In genomic region chr2:148856630-148857400, GRCm38 (mm10) we compare ENCODE assay signal across 15 mouse cellular contexts. TPM values are rescaled to one million over a fixed set of nuclear protein-coding genes. Genes with fewer than 3 reads are reported as not detected.
DNase-seq lines count a peak whose midpoint lies in the region; ATAC-seq and TF ChIP-seq lines count a peak whose summit lies in the region.
"Had no signal": no experiment of that assay in that cellular context is flagged by ENCODE, and none has a peak within 500 bp of the region (broad histone marks: within the 10 kb centered on the region; RNA-seq: fewer than 3 reads in every experiment).

No protein-coding gene starts in this region.

- TF ChIP-seq RAD21 in MEL (IDR thresholded peaks at IDR 0.05; ENCODE audit: low read depth, low read length), result no peak

- peak overlapping the region; percentile 15 for H3K27ac ChIP-seq in kidney, adult 2 months (ENCODE audit: insufficient read depth, low read depth, low read length)
- no peak overlapping the region for H3K27ac ChIP-seq in MEL (ENCODE audit: control insufficient read depth, low read depth, low read length)
- H3K27ac ChIP-seq in heart, embryonic 13.5 days (replicated peaks), result peak overlapping the region; percentile 73
- H3K27ac ChIP-seq: hindbrain, embryonic 14.5 days; limb, embryonic 12.5 days had no signal

- intact Hi-C loops in left cerebral cortex, postnatal 36 days (cut with DNase I), result loop anchor here (10.0 kb wide), 1 partner anchor 182 kb away; the partner anchor contains the start of gene Nxt1

- TF ChIP-seq POLR2A in kidney, adult 2 months (IDR thresholded peaks at IDR 0.05; ENCODE audit: low read depth, low read length), result no peak
- TF ChIP-seq POLR2A in MEL (IDR thresholded peaks at IDR 0.05; ENCODE audit: control insufficient read depth in 1 of 2, insufficient read depth in 1 of 2, low read depth in 1 of 2, low read length in 2 of 2, poor library complexity in 1 of 2), result no peak

- no peak for TF ChIP-seq EP300 in MEL (IDR thresholded peaks at IDR 0.05; ENCODE audit: low read depth in 1 of 2, low read length in 2 of 2)

- H3K9ac ChIP-seq in MEL (ENCODE audit: control insufficient read depth, low read depth, low read length, poor library complexity, severe bottlenecking), result no peak overlapping the region
- no peak overlapping the region for H3K9ac ChIP-seq in heart, embryonic 13.5 days
- H3K9ac ChIP-seq: hindbrain, embryonic 14.5 days; limb, embryonic 12.5 days had no signal

- H3K4me3 ChIP-seq in kidney, adult 2 months (ENCODE audit: insufficient read depth, low read depth, low read length), result no peak overlapping the region; the same call in 1 of the 2 replicates
- peak overlapping the region; percentile 22 to 26; a peak in 2 of 4 replicates for H3K4me3 ChIP-seq in MEL (ENCODE audit: control insufficient read depth in 1 of 2, insufficient read depth in 1 of 2, low read depth in 2 of 2, low read length in 2 of 2)
- 0 out of 2 replicates have a peak overlapping the region, but pooled peaks have one; percentile 3 for H3K4me3 ChIP-seq in heart, embryonic 13.5 days
- peak overlapping the region; percentile 8 for H3K4me3 ChIP-seq in megakaryocyte, embryonic 14.5 days (replicated peaks)
- H3K4me3 ChIP-seq: limb, embryonic 12.5 days had no signal

- H3K79me2 ChIP-seq in MEL (ENCODE audit: control insufficient read depth, insufficient read depth, low read length, poor library complexity), result no peaks in the 10 kb centered on the region

- H3K4me1 ChIP-seq in kidney, adult 2 months (ENCODE audit: control insufficient read depth, insufficient read depth, low read length), result no peaks in the 10 kb centered on the region
- H3K4me1 ChIP-seq in MEL (ENCODE audit: control insufficient read depth in 1 of 2, insufficient read depth in 2 of 2, low read length in 2 of 2), result peaks cover 0 to 3% of the 10 kb centered on the region in 2 experiments; a peak in 1 of 4 replicates
- peaks cover 19% of the 10 kb centered on the region for H3K4me1 ChIP-seq in heart, embryonic 13.5 days
- H3K4me1 ChIP-seq in megakaryocyte, embryonic 14.5 days, result peaks cover 16% of the 10 kb centered on the region
- H3K4me1 ChIP-seq: limb, embryonic 12.5 days had no signal

- no peak for DNase-seq in kidney, adult 2 months
- no peak for DNase-seq in kidney, postnatal 14 days
- DNase-seq in MEL (ENCODE audit: low read depth, low spot score), result peak; percentile 19
- no peak for DNase-seq in left cerebral cortex, postnatal 36 days (ENCODE audit: low spot score in 2 of 2)
- no peak for DNase-seq in kidney, postnatal 36 days
- no peak for DNase-seq in ovary, postnatal 10 days (ENCODE audit: low spot score)
- DNase-seq: embryo, embryonic 11 days; kidney, postnatal 10 days; thymus, postnatal 25 days had no signal

- no peaks in the 10 kb centered on the region for H3K27me3 ChIP-seq in kidney, adult 2 months (replicated peaks; ENCODE audit: control insufficient read depth, insufficient read depth, low read length)
- H3K27me3 ChIP-seq in MEL (ENCODE audit: control insufficient read depth in 1 of 2, insufficient read depth in 2 of 2, low read length in 2 of 2), result no peaks in the 10 kb centered on the region; a peak in 1 of 4 replicates
- no peaks in the 10 kb centered on the region for H3K27me3 ChIP-seq in heart, embryonic 13.5 days (replicated peaks)
- no peaks in the 10 kb centered on the region for H3K27me3 ChIP-seq in megakaryocyte, embryonic 14.5 days (replicated peaks)
- H3K27me3 ChIP-seq: limb, embryonic 12.5 days had no signal

- no peaks in the 10 kb centered on the region for H3K9me3 ChIP-seq in MEL (replicated peaks; ENCODE audit: insufficient read depth, low read length)
- H3K9me3 ChIP-seq in heart, embryonic 13.5 days, result peaks cover 4% of the 10 kb centered on the region; the same call in 1 of the 2 replicates
- H3K9me3 ChIP-seq in megakaryocyte, embryonic 14.5 days, result peaks cover 6% of the 10 kb centered on the region
- H3K9me3 ChIP-seq: limb, embryonic 12.5 days had no signal

- H3K4me2 ChIP-seq in heart, embryonic 13.5 days, result peak overlapping the region; percentile 49
- H3K4me2 ChIP-seq: hindbrain, embryonic 14.5 days; limb, embryonic 12.5 days had no signal

- no peak for ATAC-seq in heart, embryonic 13.5 days (ENCODE audit: extremely low read depth, insufficient number of reproducible peaks, low FRiP score, low TSS enrichment)

- whole genome bisulfite sequencing in kidney, adult 2 months, result 55% methylated on average over 8 of the region's 8 CpGs
- 30% methylated on average over 8 of the region's 8 CpGs for WGBS in heart, embryonic 13.5 days

- H3K36me3 ChIP-seq in kidney, adult 2 months (ENCODE audit: control insufficient read depth, insufficient read depth, low read length), result no peaks in the 10 kb centered on the region
- no peaks in the 10 kb centered on the region for H3K36me3 ChIP-seq in MEL (ENCODE audit: control insufficient read depth in 1 of 2, insufficient read depth in 2 of 2, low read length in 2 of 2)
- H3K36me3 ChIP-seq in heart, embryonic 13.5 days, result no peaks in the 10 kb centered on the region
- no peaks in the 10 kb centered on the region for H3K36me3 ChIP-seq in megakaryocyte, embryonic 14.5 days (replicated peaks; ENCODE audit: low read length)
- H3K36me3 ChIP-seq: limb, embryonic 12.5 days had no signal

- TF ChIP-seq CTCF in kidney, adult 2 months (conservative IDR thresholded peaks at IDR 0.05; ENCODE audit: insufficient read depth, insufficient read length, low read depth, low read length), result no peak
- TF ChIP-seq CTCF in MEL (IDR thresholded peaks at IDR 0.05 in 2 of 3, conservative IDR thresholded peaks at IDR 0.05 in 1 of 3; ENCODE audit: control insufficient read depth in 1 of 3, insufficient read depth in 1 of 3, low read depth in 2 of 3, low read length in 3 of 3, poor library complexity in 1 of 3, severe bottlenecking in 1 of 3), result no peak

TF ChIP-seq in MEL, 35 proteins besides CTCF, POLR2A, EP300 and RAD21:
- TF ChIP-seq E2F4 (IDR thresholded peaks at IDR 0.05; ENCODE audit: borderline replicate concordance, low read depth, low read length), result no peak

RNA-seq across cellular contexts. Expression of gene 9230104L09Rik, which starts 8.0 kb away (rescaled TPM):
- polyA plus RNA-seq in kidney, adult 2 months (2012; rRNA removed), result not detected in 2 replicates
- not detected in 2 replicates for total RNA-seq in MEL (2012; rRNA removed)
- not detected for polyA plus RNA-seq in MEL (2012; ENCODE audit: insufficient read depth in 1 of 2, insufficient read length in 2 of 2, low read depth in 1 of 2, low replicate concordance in 2 of 2, missing spikeins in 1 of 2)
- polyA plus RNA-seq in heart, embryonic 13.5 days (2015; fragmentation: Nextera tagmentation; extraction: Ambion mirVana), result 0.71 TPM in 1 of 2 replicates, not detected in the other
- not detected in 2 replicates for polyA plus RNA-seq in megakaryocyte, embryonic 14.5 days (2012; ENCODE audit: insufficient read depth, low replicate concordance)
- total RNA-seq in left cerebral cortex, postnatal 36 days (2021), result not detected
- polyA plus RNA-seq: brain, embryonic 14.5 days; forebrain, embryonic 11.5 days; hindbrain, embryonic 14.5 days; limb, embryonic 12.5 days had no signal

RNA-seq across cellular contexts. Expression of gene Cst3, which starts 18.7 kb away (rescaled TPM):
- 968 and 1,101 TPM in 2 replicates for polyA plus RNA-seq in kidney, adult 2 months (2012; rRNA removed)
- 104 and 114 TPM in 2 replicates for total RNA-seq in MEL (2012; rRNA removed)
- polyA plus RNA-seq in MEL (2012; ENCODE audit: insufficient read depth in 1 of 2, insufficient read length in 2 of 2, low read depth in 1 of 2, low replicate concordance in 2 of 2, missing spikeins in 1 of 2), result 100 to 1,000 TPM in 1 of 2 experiments, not detected in 1; 122 TPM
- 753 and 907 TPM in 2 replicates for polyA plus RNA-seq in heart, embryonic 13.5 days (2015; fragmentation: Nextera tagmentation; extraction: Ambion mirVana)
- polyA plus RNA-seq in megakaryocyte, embryonic 14.5 days (2012; ENCODE audit: insufficient read depth, low replicate concordance), result 199 and 636 TPM in 2 replicates
- total RNA-seq in left cerebral cortex, postnatal 36 days (2021), result 1,000 to 10,000 TPM; 1,774 to 2,100 TPM

RNA-seq across cellular contexts. Expression of gene Cst9, which starts 21.9 kb away (rescaled TPM):
- polyA plus RNA-seq in kidney, adult 2 months (2012; rRNA removed), result not detected in 2 replicates
- not detected in 2 replicates for total RNA-seq in MEL (2012; rRNA removed)
- not detected for polyA plus RNA-seq in MEL (2012; ENCODE audit: insufficient read depth in 1 of 2, insufficient read length in 2 of 2, low read depth in 1 of 2, low replicate concordance in 2 of 2, missing spikeins in 1 of 2)
- polyA plus RNA-seq in heart, embryonic 13.5 days (2015; fragmentation: Nextera tagmentation; extraction: Ambion mirVana), result 3.3 and 3.9 TPM in 2 replicates
- polyA plus RNA-seq in megakaryocyte, embryonic 14.5 days (2012; ENCODE audit: insufficient read depth, low replicate concordance), result not detected in 2 replicates
- not detected for total RNA-seq in left cerebral cortex, postnatal 36 days (2021)
- polyA plus RNA-seq: brain, embryonic 14.5 days; forebrain, embryonic 11.5 days; hindbrain, embryonic 14.5 days; limb, embryonic 12.5 days had no signal

RNA-seq across cellular contexts. Expression of gene Cst13, which starts 36.9 kb away (rescaled TPM):
- not detected in 2 replicates for polyA plus RNA-seq in kidney, adult 2 months (2012; rRNA removed)
- total RNA-seq in MEL (2012; rRNA removed), result not detected in 2 replicates
- polyA plus RNA-seq in MEL (2012; ENCODE audit: insufficient read depth in 1 of 2, insufficient read length in 2 of 2, low read depth in 1 of 2, low replicate concordance in 2 of 2, missing spikeins in 1 of 2), result not detected
- not detected in 2 replicates for polyA plus RNA-seq in heart, embryonic 13.5 days (2015; fragmentation: Nextera tagmentation; extraction: Ambion mirVana)
- polyA plus RNA-seq in megakaryocyte, embryonic 14.5 days (2012; ENCODE audit: insufficient read depth, low replicate concordance), result not detected in 2 replicates
- total RNA-seq in left cerebral cortex, postnatal 36 days (2021), result not detected
- polyA plus RNA-seq: brain, embryonic 14.5 days; forebrain, embryonic 11.5 days; hindbrain, embryonic 14.5 days; limb, embryonic 12.5 days had no signal

RNA-seq across cellular contexts. Expression of gene Cst8, which starts 58.2 kb away (rescaled TPM):
- 0.11 TPM in 1 of 2 replicates, not detected in the other for polyA plus RNA-seq in kidney, adult 2 months (2012; rRNA removed)
- not detected in 2 replicates for total RNA-seq in MEL (2012; rRNA removed)
- not detected for polyA plus RNA-seq in MEL (2012; ENCODE audit: insufficient read depth in 1 of 2, insufficient read length in 2 of 2, low read depth in 1 of 2, low replicate concordance in 2 of 2, missing spikeins in 1 of 2)
- not detected in 2 replicates for polyA plus RNA-seq in heart, embryonic 13.5 days (2015; fragmentation: Nextera tagmentation; extraction: Ambion mirVana)
- polyA plus RNA-seq in megakaryocyte, embryonic 14.5 days (2012; ENCODE audit: insufficient read depth, low replicate concordance), result not detected in 2 replicates
- total RNA-seq in left cerebral cortex, postnatal 36 days (2021), result not detected
- polyA plus RNA-seq: brain, embryonic 14.5 days; forebrain, embryonic 11.5 days; hindbrain, embryonic 14.5 days; limb, embryonic 12.5 days had no signal
